1 mouse cellular context compared by ENCODE assay signal in the genomic region with DNA sequence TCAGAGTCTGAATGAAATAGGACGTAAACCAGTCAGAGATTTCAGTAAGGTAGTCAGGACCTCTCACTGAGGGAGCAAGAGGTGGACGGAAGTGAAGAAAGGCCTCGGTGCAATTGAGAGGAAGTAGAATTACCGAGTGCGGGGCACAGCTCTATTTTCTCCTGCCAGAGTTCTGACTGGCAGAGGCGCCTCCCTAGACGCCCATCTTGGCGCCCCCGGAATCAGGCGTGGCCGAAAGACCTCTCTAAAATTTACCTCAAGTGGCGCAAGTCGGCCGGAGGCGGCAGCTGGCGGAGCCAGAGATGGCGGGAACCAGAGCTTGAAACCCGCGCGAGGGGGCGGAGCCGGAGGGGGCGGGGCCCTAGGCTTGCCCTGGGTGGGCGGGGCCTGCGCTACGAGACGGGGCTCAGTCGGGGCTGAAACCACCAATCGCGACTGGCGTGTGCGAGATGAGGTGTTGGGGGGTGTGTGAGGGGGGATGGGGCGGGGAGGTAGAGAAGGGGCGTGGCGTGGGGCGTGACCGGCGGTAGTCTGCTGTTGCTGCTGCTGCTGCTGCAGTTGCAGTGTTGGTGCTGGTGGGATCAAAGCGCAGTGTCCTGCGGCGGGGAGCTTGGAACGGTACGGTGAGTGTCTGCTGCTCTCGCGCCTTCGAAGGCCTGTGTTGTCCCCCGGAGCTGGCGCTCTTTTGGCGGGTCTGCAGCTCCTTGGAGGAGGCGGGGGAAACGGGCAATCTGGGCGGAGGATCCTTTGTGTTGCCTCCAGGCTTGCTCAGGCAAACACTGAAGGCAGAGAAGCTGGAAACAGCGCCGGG.
TF ChIP-seq lines count a peak whose summit lies in the region.

A gene (minus strand): TSS at position 334 of the 811 bp plus-strand sequence.
A gene (plus strand): TSS at position 413 of the 811 bp plus-strand sequence.

TF ChIP-seq in MEL, 35 proteins besides CTCF, POLR2A, EP300 and RAD21 (continued from another document):
- no peak; the same call in 1 of the 2 replicates for TF ChIP-seq CHD2 (IDR thresholded peaks at IDR 0.05; ENCODE audit: low read length)
- TF ChIP-seq UBTF (IDR thresholded peaks at IDR 0.05; ENCODE audit: borderline replicate concordance, insufficient read depth, low read depth, low read length): 0 out of 2 replicates have a peak, but pooled peaks have one; percentile 28
- TF ChIP-seq ZC3H11A (IDR thresholded peaks at IDR 0.05; ENCODE audit: low read depth, low read length): no peak
- no peak for TF ChIP-seq USF2 (IDR thresholded peaks at IDR 0.05; ENCODE audit: borderline replicate concordance in 1 of 2, insufficient read depth in 1 of 2, low read depth in 1 of 2, low read length in 2 of 2)
- TF ChIP-seq BHLHE40 (IDR thresholded peaks at IDR 0.05; ENCODE audit: borderline replicate concordance, low read depth, low read length): 0 out of 2 replicates have a peak, but pooled peaks have one; percentile 22
- peak; percentile 83 for TF ChIP-seq MXI1 (IDR thresholded peaks at IDR 0.05; ENCODE audit: low read depth, low read length)
- TF ChIP-seq HCFC1 (IDR thresholded peaks at IDR 0.05; ENCODE audit: low read depth, low read length): peak; percentile 63
- peak; percentile 69 for TF ChIP-seq TCF12 (IDR thresholded peaks at IDR 0.05; ENCODE audit: low read depth, low read length)
- peak; percentile 95 for TF ChIP-seq E2F4 (IDR thresholded peaks at IDR 0.05; ENCODE audit: borderline replicate concordance, low read depth, low read length)
- TF ChIP-seq GATA1 (IDR thresholded peaks at IDR 0.05; ENCODE audit: low read depth, low read length): no peak
- no peak for TF ChIP-seq NRF1 (IDR thresholded peaks at IDR 0.05; ENCODE audit: insufficient read depth, low read depth, low read length, poor library complexity, severe bottlenecking)
- no peak for TF ChIP-seq MYB (IDR thresholded peaks at IDR 0.05; ENCODE audit: low read depth, low read length)
- TF ChIP-seq MAFK (IDR thresholded peaks at IDR 0.05; ENCODE audit: borderline replicate concordance, low read depth, low read length): no peak
- no peak for TF ChIP-seq ELF1 (IDR thresholded peaks at IDR 0.05; ENCODE audit: low read depth, low read length)
- TF ChIP-seq ZNF384 (IDR thresholded peaks at IDR 0.05; ENCODE audit: low read depth, low read length): no peak
- TF ChIP-seq POLR2AphosphoS2 (IDR thresholded peaks at IDR 0.05; ENCODE audit: low read length): peak; percentile 96
- TF ChIP-seq MAX (IDR thresholded peaks at IDR 0.05; ENCODE audit: low read length): peak; percentile 32; the same call in 1 of the 2 replicates
TF ChIP-seq in MEL: peak in this region for 18.
